ENCODE assay signal across 21 mouse cellular contexts in the genomic region with DNA sequence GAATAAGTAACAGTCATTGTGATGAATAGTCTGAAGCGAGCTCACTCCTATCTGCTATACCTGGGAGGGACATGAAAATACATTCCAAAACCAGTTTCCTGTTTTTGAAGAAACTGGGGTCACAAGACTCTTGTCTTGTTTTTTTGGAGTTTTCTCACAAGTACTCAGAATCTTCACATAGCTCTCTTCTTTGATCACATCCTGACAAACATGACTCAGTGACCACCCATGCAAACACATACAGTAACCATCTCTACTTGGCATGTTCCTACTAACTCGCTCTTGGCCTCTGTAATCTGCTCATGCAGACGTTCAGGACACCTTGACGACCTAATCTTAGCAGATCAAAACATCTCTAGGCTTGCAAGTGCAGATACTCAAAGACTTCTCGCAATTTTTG. TPM values are rescaled to one million over a fixed set of nuclear protein-coding genes. Genes with fewer than 3 reads are reported as not detected.
DNase-seq lines count a peak whose midpoint lies in the region; ATAC-seq and TF ChIP-seq lines count a peak whose summit lies in the region.
"Had no signal": no experiment of that assay in that cellular context is flagged by ENCODE, and none has a peak within 500 bp of the region (broad histone marks: within the 10 kb centered on the region; RNA-seq: fewer than 3 reads in every experiment).

No protein-coding gene starts in this region.

- no peaks in the 10 kb centered on the region for H3K9me3 ChIP-seq in hindbrain, postnatal 0 days (ENCODE audit: low read length)
- H3K9me3 ChIP-seq: hindbrain, embryonic 12.5 days; liver, embryonic 12.5 days; lung, embryonic 15.5 days had no signal

- no peaks in the 10 kb centered on the region for H3K27me3 ChIP-seq in myocyte (ENCODE audit: control insufficient read depth, insufficient read depth, insufficient read length)
- H3K27me3 ChIP-seq in hindbrain, postnatal 0 days (ENCODE audit: insufficient read depth, low read length): no peaks in the 10 kb centered on the region
- H3K27me3 ChIP-seq: hindbrain, embryonic 12.5 days; lung, embryonic 15.5 days had no signal

- no peaks in the 10 kb centered on the region for H3K36me3 ChIP-seq in myocyte (ENCODE audit: control insufficient read depth, insufficient read depth)
- H3K36me3 ChIP-seq in hindbrain, postnatal 0 days (ENCODE audit: insufficient read depth, low read length): no peaks in the 10 kb centered on the region
- H3K36me3 ChIP-seq: hindbrain, embryonic 12.5 days; liver, embryonic 12.5 days; lung, embryonic 15.5 days had no signal

- H3K4me1 ChIP-seq in hindbrain, postnatal 0 days (ENCODE audit: insufficient read depth, low read length): no peaks in the 10 kb centered on the region
- H3K4me1 ChIP-seq: hindbrain, embryonic 12.5 days; liver, embryonic 12.5 days; lung, embryonic 15.5 days had no signal

- 72% methylated on average over 5 of the region's 5 CpGs for WGBS in hindbrain, postnatal 0 days

- no peak for TF ChIP-seq POLR2A in myocyte (IDR thresholded peaks at IDR 0.05; ENCODE audit: insufficient read length, low read depth)

- no peak overlapping the region for H3K27ac ChIP-seq in hindbrain, postnatal 0 days
- H3K27ac ChIP-seq: gastrocnemius, adult 2 months; hindbrain, embryonic 12.5 days; liver, embryonic 12.5 days; lung, embryonic 15.5 days had no signal

- TF ChIP-seq CTCF in hindbrain, postnatal 0 days (IDR thresholded peaks at IDR 0.05; ENCODE audit: low read depth): no peak

- H3ac ChIP-seq in myocyte (ENCODE audit: control insufficient read depth, insufficient read length): no peak overlapping the region

- peak; percentile 12 for DNase-seq in kidney, adult 9 months
- DNase-seq in kidney, postnatal 10 days: no peak
- peak; percentile 81 for DNase-seq in CD4-positive helper T cell, adult 2 months (ENCODE audit: low read depth, low spot score)
- DNase-seq in retina, postnatal 1 day: no peak
- no peak for DNase-seq in hindbrain, postnatal 0 days (ENCODE audit: low spot score)
- no peak for DNase-seq in embryo, embryonic 10.5 days (ENCODE audit: low spot score)
- DNase-seq: B cell, adult 2 months; cerebellum, adult 11-12 months; embryo, embryonic 11 days; gastrocnemius, adult 2 months; kidney, adult 8-10 months; right cerebral cortex, adult 18-20 months; spleen, adult 18-20 months had no signal

- peak; percentile 8 for ATAC-seq in activated CD4-positive, CD25-positive, alpha-beta regulatory T cell, adult 4 months
- ATAC-seq in hindbrain, postnatal 0 days: no peak
- ATAC-seq: forebrain, embryonic 14.5 days; liver, embryonic 12.5 days had no signal

- H3K9ac ChIP-seq in hindbrain, postnatal 0 days (replicated peaks; ENCODE audit: low read length): no peak overlapping the region
- H3K9ac ChIP-seq: hindbrain, embryonic 12.5 days; liver, embryonic 12.5 days; lung, embryonic 15.5 days had no signal

- H3K4me3 ChIP-seq in myocyte: no peak overlapping the region
- no peak overlapping the region for H3K4me3 ChIP-seq in hindbrain, postnatal 0 days (ENCODE audit: low read length)
- H3K4me3 ChIP-seq: gastrocnemius, adult 2 months; hindbrain, embryonic 12.5 days; liver, embryonic 12.5 days; lung, embryonic 15.5 days had no signal

- H3K79me2 ChIP-seq in myocyte (ENCODE audit: control insufficient read depth, insufficient read depth): no peaks in the 10 kb centered on the region

- peak overlapping the region; percentile 43 for H3K4me2 ChIP-seq in myocyte (ENCODE audit: low read depth)
- no peak overlapping the region for H3K4me2 ChIP-seq in hindbrain, postnatal 0 days (ENCODE audit: low read depth, low read length)
- H3K4me2 ChIP-seq: hindbrain, embryonic 12.5 days; liver, embryonic 12.5 days; lung, embryonic 15.5 days had no signal

TF ChIP-seq in myocyte, 11 proteins besides CTCF, POLR2A, EP300 and RAD21:
- TF ChIP-seq POLR2AphosphoS2 (IDR thresholded peaks at IDR 0.05; ENCODE audit: insufficient read length, low read depth): no peak
- TF ChIP-seq CEBPB (IDR thresholded peaks at IDR 0.05; ENCODE audit: insufficient read depth, poor library complexity, severe bottlenecking): no peak
- TF ChIP-seq USF1 (IDR thresholded peaks at IDR 0.05; ENCODE audit: low read depth): no peak
- TF ChIP-seq MYOG (IDR thresholded peaks at IDR 0.05; ENCODE audit: control insufficient read depth in 1 of 3, insufficient read depth in 1 of 3, insufficient read length in 2 of 3, low read depth in 2 of 3): no peak
- TF ChIP-seq TCF3 (IDR thresholded peaks at IDR 0.05; ENCODE audit: insufficient read length, low read depth): no peak
- no peak for TF ChIP-seq SRF (IDR thresholded peaks at IDR 0.05; ENCODE audit: control insufficient read depth, insufficient read length, low read depth)
- no peak for TF ChIP-seq E2F4 (IDR thresholded peaks at IDR 0.05; ENCODE audit: insufficient read depth)
- TF ChIP-seq MAX (IDR thresholded peaks at IDR 0.05; ENCODE audit: low read depth): no peak
- TF ChIP-seq REST (IDR thresholded peaks at IDR 0.05; ENCODE audit: insufficient read depth, insufficient read length): no peak
- TF ChIP-seq TCF12 (IDR thresholded peaks at IDR 0.05; ENCODE audit: insufficient read depth, poor library complexity, severe bottlenecking): no peak
- no peak for TF ChIP-seq MYOD1 (IDR thresholded peaks at IDR 0.05; ENCODE audit: control insufficient read depth in 1 of 3, insufficient read length in 2 of 3, low read depth in 2 of 3)

RNA-seq across cellular contexts. Expression of gene Tnfrsf26, which starts 3.4 kb away (rescaled TPM):
- polyA plus RNA-seq in activated CD4-positive, CD25-positive, alpha-beta regulatory T cell, adult 4 months (2017; shearing (Covaris generic)): 100 to 1,000 TPM in 1 of 2 experiments, 10 to 100 TPM in 1; 96.1 to 107 TPM
- 0.02 TPM for polyA plus RNA-seq in myocyte (2012; fragmentation: generic; extraction: Trizol)
- 0.47 and 0.54 TPM in 2 replicates for total RNA-seq in hindbrain, postnatal 0 days (2014; rRNA removed)
- polyA plus RNA-seq in hindbrain, postnatal 0 days (2015; fragmentation: Nextera tagmentation; extraction: Ambion mirVana): 0.16 and 0.20 TPM in 2 replicates
- total RNA-seq: left cerebral cortex, postnatal 25 days had no signal
- polyA plus RNA-seq: testis, adult 2 months had no signal

RNA-seq across cellular contexts. Expression of gene Tnfrsf22, which starts 24.3 kb away (rescaled TPM):
- polyA plus RNA-seq in activated CD4-positive, CD25-positive, alpha-beta regulatory T cell, adult 4 months (2017; shearing (Covaris generic)): 10 to 100 TPM; 14.7 to 16.2 TPM
- 15.5 TPM for polyA plus RNA-seq in myocyte (2012; fragmentation: generic; extraction: Trizol)
- total RNA-seq in hindbrain, postnatal 0 days (2014; rRNA removed): 2.9 and 4.8 TPM in 2 replicates
- 4.5 and 5.1 TPM in 2 replicates for polyA plus RNA-seq in hindbrain, postnatal 0 days (2015; fragmentation: Nextera tagmentation; extraction: Ambion mirVana)

RNA-seq across cellular contexts. Expression of gene Cars, which starts 25.3 kb away (rescaled TPM):
- polyA plus RNA-seq in activated CD4-positive, CD25-positive, alpha-beta regulatory T cell, adult 4 months (2017; shearing (Covaris generic)): 10 to 100 TPM; 26.1 to 30.4 TPM
- 237 TPM for polyA plus RNA-seq in myocyte (2012; fragmentation: generic; extraction: Trizol)
- 32.4 and 35.4 TPM in 2 replicates for total RNA-seq in hindbrain, postnatal 0 days (2014; rRNA removed)
- polyA plus RNA-seq in hindbrain, postnatal 0 days (2015; fragmentation: Nextera tagmentation; extraction: Ambion mirVana): 65.4 and 73.8 TPM in 2 replicates

Comparison
In these comparisons a context has a peak if more than half of its experiments do, and no peak if none do; other contexts are left out.
1. DNase-seq: peak in kidney, adult 9 months (single experiment) and CD4-positive helper T cell, adult 2 months (single experiment); none in kidney, postnatal 10 days (single experiment), retina, postnatal 1 day (single experiment), hindbrain, postnatal 0 days (single experiment) and embryo, embryonic 10.5 days (single experiment).
2. RNA of gene Tnfrsf26, which starts 3.4 kb away (polyA plus RNA-seq): 96.1 to 107 TPM in activated CD4-positive, CD25-positive, alpha-beta regulatory T cell, adult 4 months; 0.16 to 0.20 TPM in hindbrain, postnatal 0 days and 0.02 TPM in myocyte (single experiment); every median in the first group is over 10 times any median in the second.